Mouse (Mus musculus): Measurements from ENCODE around the gene Mms22l.

GRCm38 (mm10) chr4:24582295-24582694 is 86.0 kb downstream of the Mms22l start:
- TF ChIP-seq CTCF (IDR thresholded peaks at IDR 0.05) (no peak), POLR2A (IDR thresholded peaks at IDR 0.05; ENCODE audit: insufficient read depth, low read depth, low read length) (no peak)

Measured in heart, adult 2 months (tissue).